Mouse (Mus musculus) lung, postnatal 4 days (tissue): ENCODE results near the gene Vax2.

Source experiments
- DNase-seq, 2 experiments: peaks; one replicate each; pipeline ENCODE4 v3.0.0; 2021

Gene Vax2

DNA sequence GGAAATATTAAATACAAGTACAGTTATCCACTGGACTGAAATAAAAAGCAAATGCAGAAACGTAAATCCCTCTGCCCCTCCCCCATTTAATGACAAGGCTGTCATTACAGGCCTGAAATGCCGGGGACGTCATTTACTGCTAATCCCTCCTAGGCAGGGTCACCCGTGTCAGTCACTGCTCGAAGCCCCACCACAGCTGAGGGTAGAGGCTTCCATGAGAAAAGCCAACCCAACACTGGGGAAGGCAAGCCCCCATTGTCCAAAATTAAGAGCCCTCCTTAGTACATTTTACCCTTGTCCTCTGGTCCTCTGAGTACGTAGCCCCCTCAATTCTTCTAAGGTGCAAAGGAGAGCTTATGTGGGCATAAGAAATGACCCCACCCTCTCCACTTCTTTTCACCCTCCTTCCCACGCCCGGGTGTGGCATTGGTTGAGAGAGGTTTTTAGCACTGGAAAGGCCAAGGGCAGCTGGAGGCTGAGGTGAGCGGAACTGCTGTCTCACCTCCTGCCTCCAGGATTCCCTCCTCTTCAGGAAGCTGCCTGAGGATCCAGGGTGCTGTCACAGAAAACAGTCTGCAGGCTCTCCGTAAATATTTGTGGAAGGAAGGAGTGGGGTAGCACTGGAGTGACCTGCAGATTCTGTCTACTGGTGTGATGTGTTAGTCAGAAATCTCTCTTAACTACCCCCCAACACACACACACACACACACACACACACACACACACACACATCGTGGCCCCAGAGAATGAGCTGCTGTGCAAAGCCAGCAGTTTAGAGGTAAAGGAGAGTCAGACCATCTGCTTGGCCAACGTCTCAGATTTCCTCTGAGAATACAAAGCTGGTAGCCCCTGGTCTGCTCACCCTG is 2.4 kb downstream of the Vax2 start:
- DNase-seq, result no peak

DNA sequence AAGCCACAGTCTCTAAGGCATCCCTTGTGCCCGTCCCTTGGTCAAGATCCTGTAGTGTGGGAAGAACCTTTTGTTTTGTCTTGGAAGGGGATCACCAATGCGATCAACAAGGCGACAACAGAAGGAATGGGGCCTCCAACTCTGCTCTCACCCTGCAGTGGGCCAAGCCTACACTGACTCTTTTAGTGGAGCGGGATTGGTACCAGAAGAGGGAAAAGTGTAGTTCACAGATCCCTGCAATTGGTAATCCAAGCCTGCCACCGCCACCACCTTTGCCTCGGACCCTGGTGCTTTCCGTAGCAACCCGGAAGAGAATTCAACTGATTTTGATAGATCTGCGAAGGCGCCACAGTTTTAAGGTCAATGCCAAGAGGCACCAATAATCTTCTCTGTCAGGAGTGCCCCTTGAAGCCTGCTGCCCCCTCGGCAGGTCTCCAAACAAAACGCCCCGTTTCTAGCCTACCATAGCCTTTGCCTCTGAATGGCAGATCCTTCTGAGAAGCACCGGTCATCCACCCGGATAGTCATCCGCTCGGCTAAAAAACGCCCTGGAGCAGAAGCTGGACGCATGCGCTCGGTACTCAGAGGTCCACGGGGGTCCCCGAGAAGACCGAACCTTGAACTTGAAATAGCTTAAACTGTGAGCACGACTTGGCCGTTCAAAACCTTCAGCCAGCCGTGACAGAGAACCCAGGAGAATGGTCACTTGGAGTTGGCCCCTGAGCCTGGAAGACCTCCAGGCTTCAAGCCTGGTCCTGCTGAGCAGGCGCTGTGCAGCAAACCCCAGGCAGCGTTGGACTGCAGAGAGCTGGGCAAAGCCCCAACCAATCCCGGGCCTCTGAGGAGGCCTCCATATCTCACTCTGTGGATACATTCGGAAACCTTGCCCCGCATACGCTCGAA is 3.4 kb downstream of the Vax2 start:
- peak; percentile 9 to 38 for DNase-seq

DNA sequence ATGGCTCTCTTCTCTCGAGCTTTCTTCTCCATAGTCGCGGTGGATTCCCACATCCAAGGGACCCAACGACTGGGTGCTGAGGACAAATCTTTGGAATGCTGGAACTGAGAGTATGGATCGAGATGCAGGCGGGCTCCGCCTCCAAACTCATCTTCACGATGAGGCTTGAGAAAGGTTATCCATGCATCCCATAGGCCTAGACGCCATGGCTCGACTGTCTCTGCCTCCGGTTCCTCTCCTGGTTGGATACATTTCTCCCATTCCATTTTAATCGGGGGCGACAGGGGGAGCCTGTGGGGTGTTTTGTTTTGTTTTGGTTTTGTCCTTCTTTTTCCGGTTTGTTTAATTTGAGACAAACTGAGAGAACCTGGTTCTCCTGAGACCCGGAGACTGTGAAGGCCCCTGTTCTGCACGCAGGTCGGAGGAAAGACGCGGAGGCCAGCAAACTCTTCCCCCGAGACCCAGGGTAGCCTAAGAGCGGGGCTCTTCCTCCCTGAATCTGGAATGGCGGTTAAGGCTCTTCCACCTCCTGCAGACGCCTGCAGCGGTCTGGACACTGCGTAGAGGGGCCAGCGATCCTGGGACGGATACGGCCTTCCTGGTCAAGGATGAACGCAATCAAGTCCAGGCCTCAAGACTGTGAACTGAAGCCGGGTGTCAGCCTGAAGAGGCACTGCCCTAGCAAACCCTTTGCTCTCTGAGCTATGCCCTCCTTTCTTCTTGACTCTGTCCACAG is 4.6 kb downstream of the Vax2 start:
- DNase-seq, result no peak

DNA sequence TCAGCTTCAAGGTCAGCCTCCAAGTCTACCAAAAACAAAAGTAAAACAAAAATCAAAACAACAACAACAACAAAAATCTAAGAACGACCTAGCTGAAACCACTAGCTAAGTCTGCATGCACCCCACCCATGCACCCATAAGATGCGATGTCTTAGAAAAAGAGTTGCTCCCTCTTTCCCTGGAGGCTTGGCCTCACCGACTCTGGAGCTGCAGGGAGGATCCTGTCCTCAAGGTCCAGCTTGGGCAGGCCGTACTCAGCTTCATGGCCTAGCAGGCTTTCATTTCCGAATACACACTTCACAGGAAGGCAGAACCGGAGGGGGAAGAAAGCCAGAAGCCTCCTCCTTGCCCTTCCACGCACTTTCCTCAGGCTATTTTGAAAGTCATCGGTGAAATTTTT is 6.0 kb downstream of the Vax2 start:
- DNase-seq, result no peak

DNA sequence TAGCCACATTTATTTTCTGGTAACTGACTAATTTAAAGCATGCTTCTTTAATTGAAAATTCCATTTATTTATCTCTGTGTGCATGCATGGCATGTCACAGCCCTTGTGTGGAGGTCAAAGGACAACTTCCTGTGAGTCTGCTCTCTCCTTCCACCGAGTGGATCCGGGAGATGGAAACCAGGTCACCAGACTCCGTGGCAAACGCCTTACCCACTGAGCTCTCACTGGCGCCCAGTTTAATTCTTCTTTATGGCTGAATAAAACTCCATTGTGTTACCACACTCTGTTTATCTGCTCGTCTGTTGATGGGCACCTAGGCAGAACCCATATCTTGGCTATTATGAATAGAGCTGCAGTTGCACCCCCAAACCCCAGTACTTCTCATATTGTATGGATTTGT is 11.5 kb downstream of the Vax2 start:
- DNase-seq, result no peak

DNA sequence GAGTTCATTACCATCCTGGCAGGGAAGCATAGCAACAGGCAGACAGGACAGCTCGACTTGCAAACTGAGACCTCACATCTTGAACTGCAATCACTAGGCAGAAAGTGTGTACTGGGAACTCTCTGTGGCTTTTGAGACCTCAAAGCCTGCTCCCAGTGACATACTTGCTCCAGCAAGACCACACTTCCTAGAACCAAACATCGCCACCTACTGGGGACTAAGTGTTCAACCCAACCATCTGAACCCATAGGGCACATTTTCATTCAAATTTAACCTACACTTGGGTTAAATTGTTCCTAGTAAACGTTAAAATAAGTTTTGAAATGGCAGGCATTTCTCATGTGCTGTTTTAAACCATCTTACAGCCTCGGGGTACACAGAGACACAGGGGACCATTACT is 16.1 kb downstream of the Vax2 start:
- DNase-seq, result no peak

DNA sequence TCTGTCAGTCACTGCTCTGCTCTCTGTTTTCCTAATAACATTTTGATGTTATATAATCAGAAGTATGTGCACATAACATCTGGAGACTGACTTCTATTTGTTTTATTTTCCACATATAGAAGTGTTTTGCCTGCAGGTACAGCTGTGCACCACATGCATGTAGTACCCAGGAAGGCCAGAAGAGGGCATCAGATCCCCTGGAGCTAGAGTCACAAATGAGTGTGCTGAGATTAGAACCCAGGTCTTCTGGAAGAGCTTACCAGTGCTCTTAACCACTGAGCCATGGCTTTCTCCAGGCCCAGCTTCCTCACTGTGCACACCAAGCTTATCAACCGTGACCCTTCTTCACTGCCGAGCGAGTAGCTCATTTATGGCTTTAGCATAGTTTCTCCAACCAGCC is 17.4 kb downstream of the Vax2 start:
- peak in 1 of 2 experiments; percentile 21 for DNase-seq

DNA sequence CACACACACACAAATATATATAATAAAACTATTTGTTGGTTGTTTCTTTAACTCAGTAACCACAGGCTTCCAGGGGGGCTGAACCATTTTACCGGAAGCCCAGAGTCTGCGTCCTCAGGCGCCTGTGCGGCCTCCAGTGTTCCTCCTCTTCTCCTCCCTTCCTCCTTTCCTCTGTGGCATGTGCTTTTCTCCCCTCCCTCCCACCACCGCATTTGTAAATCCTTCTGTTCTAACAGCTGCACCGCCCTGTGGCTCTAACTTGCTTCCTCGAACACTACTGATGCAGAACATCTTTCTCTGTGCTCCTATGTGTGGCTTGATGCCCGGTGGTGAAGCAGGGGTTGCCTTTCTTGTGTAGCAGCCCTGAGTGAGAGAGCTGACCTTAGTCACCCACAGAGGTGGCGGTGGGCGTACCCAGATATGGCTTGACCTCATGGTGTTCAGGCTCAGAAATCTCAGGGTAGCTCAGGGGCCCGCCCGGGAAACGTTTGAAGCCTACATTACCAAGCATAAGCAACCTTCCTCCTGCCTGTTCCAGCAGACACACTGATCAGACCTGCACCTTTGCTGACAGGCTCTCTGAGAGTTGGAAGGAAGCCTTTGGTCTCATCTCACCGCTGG is 18.4 kb downstream of the Vax2 start:
- DNase-seq, result no peak

DNA sequence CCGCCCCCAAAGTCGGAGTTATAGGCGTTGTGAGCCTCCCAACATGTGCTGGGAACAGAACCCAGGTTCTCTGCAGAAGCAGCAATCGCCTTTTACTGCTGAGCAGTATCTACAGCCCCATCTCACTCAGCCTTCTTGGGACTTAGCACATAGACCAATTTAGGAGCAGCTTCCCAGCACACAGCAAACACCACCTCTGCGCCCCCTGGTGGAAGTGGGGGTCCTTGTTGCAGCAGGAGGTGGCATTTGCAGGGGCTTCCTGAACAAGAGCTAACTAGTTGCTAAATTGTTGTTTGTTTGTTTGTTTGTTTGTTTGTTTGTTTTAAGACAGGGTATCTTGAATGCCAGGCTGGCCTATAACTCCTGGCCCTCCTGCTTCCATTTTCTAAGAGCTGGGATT is 20.1 kb downstream of the Vax2 start:
- peak; percentile 69 to 79 for DNase-seq

DNA sequence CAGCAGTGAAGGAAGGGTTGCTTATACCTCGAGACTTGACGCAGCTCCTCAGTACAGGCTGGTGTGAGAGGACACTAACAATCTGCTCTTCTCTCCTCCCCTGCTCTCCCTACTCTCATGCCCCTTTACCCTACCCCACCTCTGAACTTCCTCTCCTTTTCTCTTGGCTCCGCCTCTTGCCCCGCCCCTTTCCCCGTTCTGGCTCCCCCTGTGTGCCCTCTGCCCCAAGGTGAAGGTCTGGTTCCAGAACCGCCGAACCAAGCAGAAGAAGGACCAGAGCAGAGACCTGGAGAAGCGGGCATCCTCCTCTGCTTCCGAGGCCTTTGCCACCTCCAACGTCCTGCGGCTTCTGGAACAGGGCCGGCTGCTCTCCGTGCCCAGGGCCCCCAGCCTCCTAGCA is 26.2 kb downstream of the Vax2 start:
- no peak for DNase-seq

DNA sequence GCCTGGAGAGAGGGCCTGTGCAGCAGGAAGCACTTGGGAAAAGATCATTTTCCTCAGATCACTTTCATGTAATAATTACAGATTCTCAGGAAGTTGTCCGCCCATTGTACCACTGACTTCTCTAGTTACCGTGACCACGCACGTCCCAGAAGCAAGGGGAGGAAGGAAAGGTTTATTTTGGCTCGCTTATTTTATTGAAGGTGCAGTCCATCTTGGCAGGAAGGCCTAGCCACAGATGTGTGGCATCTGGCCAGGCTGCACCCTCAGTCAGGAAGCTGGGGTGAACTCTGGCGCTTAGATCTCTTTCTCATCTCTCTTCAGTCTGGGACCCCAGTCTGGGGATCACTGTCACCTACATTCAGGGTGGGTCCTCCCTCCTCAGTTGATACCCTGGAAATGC is 27.5 kb downstream of the Vax2 start:
- no peak for DNase-seq

DNA sequence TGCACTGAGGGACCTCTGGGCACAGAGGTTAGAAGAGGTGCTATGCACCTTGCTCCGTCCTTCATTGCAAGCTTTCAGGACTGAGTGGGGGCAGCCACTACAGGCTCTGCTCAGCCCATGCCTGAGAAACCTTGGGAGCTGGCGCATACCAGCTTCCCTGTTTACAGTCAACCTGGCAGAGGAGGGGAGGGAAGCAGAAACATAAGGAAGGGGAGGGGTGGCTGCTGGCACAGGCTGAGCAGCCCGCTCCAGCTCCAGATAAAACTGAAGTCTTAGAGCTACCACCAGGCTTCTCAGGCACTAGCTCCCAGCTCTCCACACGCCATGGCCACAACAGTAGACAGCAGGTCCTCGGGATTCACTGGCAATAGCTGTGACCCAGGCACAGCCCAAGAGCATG is 31.7 kb downstream of the Vax2 start, which contains the start of gene Atp6v1b1:
Atp6v1b1 (plus strand) TSS at position 230 of the 400 bp plus-strand sequence.
- no peak for DNase-seq

DNA sequence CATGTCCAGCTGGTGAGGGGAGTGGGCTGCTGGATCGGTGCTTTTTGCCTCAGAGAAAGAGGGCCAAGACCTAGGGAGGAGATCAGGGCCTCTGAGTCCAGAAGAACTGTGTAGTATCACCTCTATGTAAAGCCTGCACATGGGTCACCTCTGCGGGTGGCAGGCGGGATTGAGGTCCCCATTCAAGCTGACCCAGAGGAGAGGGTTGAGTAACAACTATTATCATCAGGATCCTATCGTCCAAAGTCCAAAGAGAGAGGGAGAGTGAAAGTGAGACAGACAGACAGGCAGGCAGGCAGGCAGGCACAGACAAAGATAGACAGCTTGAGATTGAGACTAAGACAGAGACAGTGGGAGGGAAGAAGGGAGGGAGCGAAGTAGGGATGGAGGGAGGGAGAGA is 32.1 kb downstream of the Vax2 start:
- DNase-seq, result no peak

DNA sequence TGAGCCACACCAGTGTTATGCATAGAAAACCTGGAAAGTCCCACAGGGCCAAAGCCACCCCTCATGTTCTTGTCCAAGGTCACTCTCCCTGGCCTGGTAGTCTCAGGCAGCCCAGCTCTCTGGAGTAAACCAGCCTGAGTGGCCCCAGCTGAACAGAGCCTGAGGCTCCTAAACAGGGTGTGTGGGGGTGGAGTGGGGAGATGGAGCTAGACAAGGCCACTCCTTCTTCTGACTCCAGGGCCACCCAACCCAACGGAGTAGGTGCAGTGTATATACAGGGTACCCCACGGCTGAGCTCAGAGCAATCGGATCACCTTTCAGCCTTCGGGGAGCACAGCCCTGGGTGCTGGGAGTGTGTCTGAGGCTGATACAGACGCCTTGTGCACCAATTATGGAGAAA is 33.1 kb downstream of the Vax2 start:
- no peak for DNase-seq

DNA sequence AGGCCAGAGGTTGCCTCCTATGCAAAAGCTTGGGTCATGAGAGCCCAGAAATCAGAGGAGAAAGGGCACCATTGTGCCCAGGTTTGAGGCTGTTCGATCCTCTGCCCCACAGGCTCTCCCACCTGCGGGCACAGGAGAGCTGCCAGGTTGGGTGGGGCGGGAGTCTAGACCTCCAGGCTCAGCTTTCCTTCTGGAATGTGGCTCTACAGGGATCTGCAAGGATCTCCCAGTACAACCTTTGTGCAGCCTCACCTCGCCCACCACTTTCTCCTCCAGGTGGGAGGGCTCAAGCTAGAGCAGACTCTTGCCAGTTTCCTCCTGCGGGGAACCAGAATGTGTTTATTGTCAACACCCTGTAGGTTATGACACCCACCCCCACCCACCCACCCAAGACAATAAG is 33.5 kb downstream of the Vax2 start:
- DNase-seq, result no peak

DNA sequence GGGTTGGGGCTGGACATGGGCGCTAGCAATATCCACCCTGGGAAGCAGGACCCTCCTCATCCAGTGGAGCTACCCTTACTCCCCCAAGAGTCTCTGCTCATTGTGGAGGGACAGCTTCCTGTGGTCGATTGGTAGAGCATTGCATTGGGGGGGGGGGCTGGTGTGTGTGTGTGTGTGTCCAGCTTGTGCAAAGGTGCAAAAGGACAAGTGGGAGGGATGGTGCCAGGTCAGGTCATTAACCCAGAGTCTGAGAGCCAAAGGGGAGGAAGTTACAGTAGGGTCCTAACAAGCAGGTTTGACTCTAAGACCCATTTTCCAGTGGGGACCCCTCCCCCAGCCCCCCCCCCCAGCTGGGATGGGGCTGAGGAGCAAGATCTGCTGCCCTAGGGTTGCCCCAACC is 34.4 kb downstream of the Vax2 start:
- no peak for DNase-seq

DNA sequence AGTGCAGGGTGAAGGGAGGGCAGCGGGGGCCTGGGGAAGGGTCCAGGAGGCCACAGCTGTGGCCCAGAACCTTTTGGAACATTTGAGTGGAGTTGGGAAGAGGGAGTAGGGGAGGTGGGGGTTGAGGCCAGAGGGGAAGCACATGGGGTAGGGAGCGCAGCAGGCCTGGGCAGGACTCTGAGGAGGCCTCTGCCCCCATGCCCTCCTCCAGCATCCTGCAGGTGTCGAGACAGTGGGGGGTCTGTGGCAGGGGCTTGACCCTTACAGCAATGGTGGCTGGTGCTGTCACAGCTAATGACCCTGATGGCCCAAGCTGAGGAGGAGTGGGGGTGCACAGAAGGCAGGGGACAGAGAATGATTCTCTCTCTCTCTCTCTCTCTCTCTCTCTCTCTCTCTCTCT is 38.2 kb downstream of the Vax2 start:
- no peak for DNase-seq

DNA sequence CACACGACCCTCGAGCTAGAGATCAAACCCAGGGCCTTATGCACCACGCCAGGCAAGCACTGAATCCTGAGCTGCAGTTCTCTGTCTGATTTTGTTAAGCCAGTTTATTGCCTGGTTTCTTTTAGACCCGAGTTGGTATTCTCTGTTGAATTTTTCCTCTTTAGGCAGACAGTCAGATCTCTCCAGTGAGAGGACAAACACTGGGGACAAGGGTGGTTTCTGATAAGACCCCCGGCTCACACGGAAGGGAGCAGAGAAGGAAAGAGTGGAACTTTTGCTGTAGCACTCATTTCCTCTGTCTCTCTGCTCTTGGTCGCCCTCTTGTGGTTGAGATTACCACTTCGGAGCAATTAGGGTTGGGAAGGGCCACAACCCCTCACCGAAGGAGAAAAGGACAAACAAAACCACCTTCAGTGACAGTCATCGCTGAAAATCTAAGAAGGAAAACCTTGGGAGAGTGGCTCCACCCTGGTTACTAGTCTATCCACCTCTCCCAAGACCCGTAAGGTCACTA is 39.2 kb downstream of the Vax2 start:
- peak in 1 of 2 experiments; percentile 72 for DNase-seq

DNA sequence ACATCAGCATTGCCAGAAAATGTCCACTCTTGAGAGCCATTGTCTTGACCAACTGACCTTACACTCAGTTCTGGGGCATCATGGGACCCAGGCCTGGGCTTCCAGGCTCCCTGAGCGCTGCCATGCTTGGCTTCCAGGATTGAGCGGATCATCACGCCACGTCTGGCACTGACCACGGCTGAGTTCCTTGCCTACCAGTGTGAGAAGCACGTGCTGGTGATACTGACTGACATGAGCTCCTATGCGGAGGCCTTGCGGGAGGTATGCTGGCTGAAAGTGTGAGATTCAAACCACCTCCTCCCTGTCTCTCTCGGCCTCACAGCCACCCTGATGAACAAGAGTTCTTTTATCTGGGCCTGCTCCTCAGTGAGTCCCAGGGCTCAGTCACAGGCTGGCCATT is 45.0 kb downstream of the Vax2 start:
- DNase-seq, result no peak

DNA sequence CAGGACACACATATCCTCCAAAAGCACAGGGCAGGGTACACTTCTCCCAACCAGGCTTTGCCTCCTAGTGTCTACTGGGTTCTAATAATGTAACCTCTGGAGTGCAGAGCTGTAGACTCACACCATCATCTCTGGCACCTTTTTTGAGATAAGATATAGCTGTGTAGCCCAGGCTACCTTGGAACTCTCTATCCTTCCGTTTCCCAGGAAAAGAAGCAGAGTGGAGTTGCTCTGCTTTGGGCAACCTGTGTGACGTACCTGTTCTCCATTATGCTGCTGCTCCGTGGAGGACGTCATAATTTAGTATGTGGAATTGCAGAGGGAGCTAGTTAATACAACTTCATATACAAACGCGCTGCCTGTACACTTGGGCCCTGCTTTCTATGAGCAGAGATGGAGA is 51.3 kb downstream of the Vax2 start, which contains the start of gene Ankrd53:
Ankrd53 (plus strand) TSS at position 301 of the 400 bp plus-strand sequence.
- DNase-seq, result no peak

DNA sequence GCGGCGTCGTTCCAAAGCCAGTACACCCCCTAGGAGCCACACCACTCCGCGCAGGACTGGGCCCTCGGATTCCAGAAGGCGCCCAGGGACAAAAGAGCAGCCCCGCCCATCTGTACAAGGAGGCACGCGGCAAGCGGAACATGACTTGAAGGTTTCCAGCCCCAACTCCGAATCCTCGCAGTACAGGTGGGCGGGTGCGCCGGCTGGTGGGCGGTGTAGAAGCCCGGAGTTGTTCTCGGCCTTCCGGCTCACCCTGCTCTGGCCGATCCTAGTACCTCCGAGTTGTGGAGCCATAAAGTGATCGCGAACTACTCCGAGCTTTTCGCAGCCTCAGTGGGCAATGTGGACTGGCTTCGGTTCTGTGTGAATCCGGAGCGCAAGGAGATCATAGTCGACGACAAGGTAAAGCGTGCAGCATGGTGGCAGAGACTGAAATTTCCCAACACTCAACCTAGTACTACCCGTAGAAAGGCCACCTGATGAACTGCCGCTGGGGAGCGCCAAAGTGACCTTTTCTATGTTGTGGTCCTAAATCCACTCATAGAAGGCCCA is 51.9 kb downstream of the Vax2 start:
- peak; percentile 56 to 58 for DNase-seq

DNA sequence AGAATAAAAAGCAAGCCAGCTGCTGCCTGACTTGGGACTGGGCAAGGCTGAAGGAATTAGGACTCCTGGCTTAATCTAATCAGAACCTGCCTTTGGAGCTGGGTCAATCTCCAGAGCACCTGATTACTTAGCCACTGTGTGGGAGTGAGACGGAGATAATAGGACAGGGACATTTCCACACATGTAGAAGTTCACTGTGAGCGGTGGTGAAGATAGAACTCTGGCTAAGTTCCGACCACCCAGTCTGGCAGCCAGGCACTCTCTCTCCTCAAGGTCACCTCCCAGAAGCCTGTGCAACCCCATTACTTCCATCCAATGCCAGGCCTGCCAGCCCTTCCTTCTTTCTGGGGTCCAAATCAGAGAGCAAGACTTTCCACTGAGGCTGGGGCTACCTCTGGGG is 55.9 kb downstream of the Vax2 start:
- no peak for DNase-seq
